Mouse (Mus musculus): Measurements from ENCODE around the gene Tmc6. TPM values are rescaled to one million over a fixed set of nuclear protein-coding genes. Genes with fewer than 3 reads are reported as not detected.
A peak's percentile ranks its signal among the peaks of the same experiment; 100 is the strongest.
"Not testable (repeated sequence)": the region's sequence is repeated elsewhere in the genome, so short reads cannot be mapped to it uniquely, and the experiment has no call there.

The Tmc6 gene
- total RNA-seq, 2 experiments from 2014 or later: 39.7 to 172 TPM

- no peak for ATAC-seq (replicated peaks; ENCODE audit: low FRiP score, low TSS enrichment, poor library complexity, severe bottlenecking)
Observed at GRCm38 (mm10) chr11:117814704-117815366, 32.8 kb upstream of the Tmc6 start.

- ATAC-seq (replicated peaks; ENCODE audit: low FRiP score, low TSS enrichment, poor library complexity, severe bottlenecking): no peak
Observed at GRCm38 (mm10) chr11:117813867-117814266, 31.9 kb upstream of the Tmc6 start.

- peak; percentile 79 for ATAC-seq (replicated peaks; ENCODE audit: low FRiP score, low TSS enrichment, poor library complexity, severe bottlenecking)
Observed at GRCm38 (mm10) chr11:117810401-117811046, 28.5 kb upstream of the Tmc6 start.

GRCm38 (mm10) chr11:117809407-117810311, 27.7 kb upstream of the Tmc6 start, which contains the start of the genes Gm20708 and Syngr2:
Gene Gm20708, plus strand, starts transcription at chr11:117809668.
Gene Syngr2, plus strand, starts transcription at chr11:117809668.
- ATAC-seq (replicated peaks; ENCODE audit: low FRiP score, low TSS enrichment, poor library complexity, severe bottlenecking): peak; percentile 42; the same call in 1 of the 2 replicates

- ATAC-seq (replicated peaks; ENCODE audit: low FRiP score, low TSS enrichment, poor library complexity, severe bottlenecking): no peak
Observed at GRCm38 (mm10) chr11:117806781-117807180, 24.8 kb upstream of the Tmc6 start.

- ATAC-seq (replicated peaks; ENCODE audit: low FRiP score, low TSS enrichment, poor library complexity, severe bottlenecking): no peak
Observed at GRCm38 (mm10) chr11:117803166-117803688, 21.2 kb upstream of the Tmc6 start.

- ATAC-seq (replicated peaks; ENCODE audit: low FRiP score, low TSS enrichment, poor library complexity, severe bottlenecking): no peak
Observed at GRCm38 (mm10) chr11:117801650-117802049, 19.7 kb upstream of the Tmc6 start.

GRCm38 (mm10) chr11:117800038-117800437, 18.0 kb upstream of the Tmc6 start:
- ATAC-seq (replicated peaks; ENCODE audit: low FRiP score, low TSS enrichment, poor library complexity, severe bottlenecking): no peak

- no peak for ATAC-seq (replicated peaks; ENCODE audit: low FRiP score, low TSS enrichment, poor library complexity, severe bottlenecking)
Observed at GRCm38 (mm10) chr11:117799174-117799573, 17.2 kb upstream of the Tmc6 start.

GRCm38 (mm10) chr11:117798160-117798541, 16.2 kb upstream of the Tmc6 start:
- peak; percentile 42 for ATAC-seq (replicated peaks; ENCODE audit: low FRiP score, low TSS enrichment, poor library complexity, severe bottlenecking)

- peak; percentile 84 for ATAC-seq (replicated peaks; ENCODE audit: low FRiP score, low TSS enrichment, poor library complexity, severe bottlenecking)
Observed at GRCm38 (mm10) chr11:117797511-117798159, 15.6 kb upstream of the Tmc6 start, which contains the start of gene 6030468B19Rik. Gene 6030468B19Rik, plus strand, starts transcription at chr11:117797660.

GRCm38 (mm10) chr11:117796954-117797353, 15.0 kb upstream of the Tmc6 start:
- peak; percentile 9; the same call in 1 of the 2 replicates for ATAC-seq (replicated peaks; ENCODE audit: low FRiP score, low TSS enrichment, poor library complexity, severe bottlenecking)

GRCm38 (mm10) chr11:117794035-117794551, 12.1 kb upstream of the Tmc6 start:
- no peak for ATAC-seq (replicated peaks; ENCODE audit: low FRiP score, low TSS enrichment, poor library complexity, severe bottlenecking)

- peak; percentile 72 for ATAC-seq (replicated peaks; ENCODE audit: low FRiP score, low TSS enrichment, poor library complexity, severe bottlenecking)
Observed at GRCm38 (mm10) chr11:117792281-117792888, 10.4 kb upstream of the Tmc6 start.

GRCm38 (mm10) chr11:117791441-117791761, 9.4 kb upstream of the Tmc6 start:
- ATAC-seq (replicated peaks; ENCODE audit: low FRiP score, low TSS enrichment, poor library complexity, severe bottlenecking): no peak

GRCm38 (mm10) chr11:117790703-117791440, 8.9 kb upstream of the Tmc6 start:
- 0 out of 2 replicates have a peak, but pooled peaks have one; percentile 9 for ATAC-seq (replicated peaks; ENCODE audit: low FRiP score, low TSS enrichment, poor library complexity, severe bottlenecking)

- peak; percentile 36 for ATAC-seq (replicated peaks; ENCODE audit: low FRiP score, low TSS enrichment, poor library complexity, severe bottlenecking)
Observed at GRCm38 (mm10) chr11:117790286-117790685, 8.3 kb upstream of the Tmc6 start.

GRCm38 (mm10) chr11:117788481-117788880, 6.5 kb upstream of the Tmc6 start:
- ATAC-seq (replicated peaks; ENCODE audit: low FRiP score, low TSS enrichment, poor library complexity, severe bottlenecking): not testable (repeated sequence)
